Mouse (Mus musculus) spleen, postnatal 36 days (tissue): ENCODE measurements around the gene Smcr8.

Experiments used
- DNase-seq, 2 experiments: peaks; one replicate each; pipeline ENCODE4 v3.0.0; 2022; ENCODE audit warnings: low spot score in 2 of 2, mixed read lengths in 1 of 2

Smcr8 gene

DNA sequence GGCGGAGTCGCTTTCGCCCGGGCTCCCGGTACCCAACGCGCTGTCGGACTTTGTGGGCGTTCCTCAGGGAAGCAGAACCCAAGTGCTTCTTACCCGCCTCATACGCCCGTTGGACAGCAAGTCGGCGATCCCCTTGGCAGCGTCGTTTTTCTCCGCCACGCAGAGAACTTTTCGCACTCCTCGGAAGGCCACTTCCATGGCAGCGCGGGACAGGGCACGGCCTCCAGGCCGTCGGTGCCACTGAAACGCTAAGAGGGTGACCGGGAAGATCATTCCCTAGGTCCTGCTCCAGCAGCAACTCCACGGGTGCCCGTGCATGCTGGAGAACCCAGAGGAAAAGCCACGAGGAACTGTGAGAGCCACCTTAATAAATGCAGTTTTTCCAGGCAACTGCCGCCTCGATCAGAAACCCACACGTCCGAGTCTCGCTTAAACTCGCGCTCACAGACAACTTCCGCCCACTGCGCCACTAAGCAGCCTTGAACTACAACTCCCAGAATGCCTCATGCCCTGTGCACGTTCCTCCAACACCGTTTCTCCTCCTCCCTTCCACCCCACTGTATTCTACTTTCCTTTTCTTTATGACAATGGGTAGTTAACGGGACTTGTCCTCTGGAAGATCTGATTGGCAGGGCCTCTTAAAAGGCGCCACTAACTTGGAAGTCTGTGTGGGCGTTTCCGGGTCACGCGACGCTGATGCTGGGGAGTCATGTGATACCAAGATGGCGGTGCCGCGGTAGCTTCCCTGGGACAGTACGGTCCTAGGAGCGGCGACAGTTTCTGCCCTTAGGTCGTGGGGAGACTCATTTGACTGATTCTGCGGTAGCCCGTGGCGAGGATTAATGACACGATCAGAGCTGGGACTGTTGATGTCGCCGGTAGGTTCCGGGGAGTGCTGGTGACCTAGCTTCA lies at the start of gene Smcr8, which contains the start of gene Top3a:
Gene Smcr8, plus strand, starts transcription at position 696 of the 912 bp plus-strand sequence.
Gene Top3a, minus strand, starts transcription at position 537 of the 912 bp plus-strand sequence.
- peak; percentile 86 to 87 for DNase-seq

DNA sequence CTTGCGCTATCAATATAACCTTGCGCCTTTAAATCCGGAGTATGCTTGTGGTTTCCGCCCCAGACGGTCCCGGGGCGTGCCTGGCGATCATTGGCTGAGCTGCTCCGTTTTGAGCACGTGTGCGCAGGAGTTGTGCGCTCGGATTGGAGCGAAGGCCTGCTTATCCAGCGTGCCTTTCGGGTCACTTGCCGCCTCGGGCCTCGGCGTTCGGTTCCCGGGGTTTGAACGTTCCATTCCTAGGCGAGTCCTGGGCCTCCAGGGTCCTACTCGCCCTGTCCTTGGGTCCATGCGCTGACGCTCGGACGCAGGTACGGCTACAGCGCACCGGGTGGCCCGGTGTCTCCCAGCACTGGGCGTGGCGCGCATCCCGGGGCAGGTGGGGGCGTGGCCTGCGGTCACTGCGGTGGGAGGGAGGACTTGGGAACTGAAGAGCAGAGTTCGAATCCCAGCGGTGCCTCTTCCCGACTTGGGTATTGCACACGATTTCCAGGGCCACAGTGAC lies 49.0 kb upstream of the Smcr8 start, which contains the start of gene Mief2:
Gene Mief2, plus strand, starts transcription at position 139 of the 502 bp plus-strand sequence.
- DNase-seq, result peak; percentile 94 to 95

DNA sequence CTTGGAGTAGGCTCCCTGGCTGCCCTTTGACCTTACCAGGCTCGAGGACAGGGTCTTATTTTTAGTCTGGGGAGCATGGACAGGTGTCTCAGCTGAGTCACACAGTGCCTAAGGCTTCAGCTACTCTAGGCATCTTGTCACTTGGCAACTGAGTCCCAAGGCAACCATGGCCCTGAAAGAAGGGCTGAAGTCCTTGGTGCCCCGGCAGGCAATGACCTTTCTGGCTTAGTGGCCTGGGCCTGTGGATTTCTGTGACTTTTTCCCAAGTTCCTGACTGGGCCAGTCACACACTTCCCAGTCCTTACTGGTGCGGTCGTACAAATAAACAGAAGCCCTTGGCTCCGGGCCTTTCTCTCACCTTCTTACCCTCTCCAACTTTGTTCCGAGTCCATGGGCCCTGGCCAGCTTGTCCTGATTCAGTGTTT lies 48.1 kb upstream of the Smcr8 start:
- DNase-seq, result no peak

DNA sequence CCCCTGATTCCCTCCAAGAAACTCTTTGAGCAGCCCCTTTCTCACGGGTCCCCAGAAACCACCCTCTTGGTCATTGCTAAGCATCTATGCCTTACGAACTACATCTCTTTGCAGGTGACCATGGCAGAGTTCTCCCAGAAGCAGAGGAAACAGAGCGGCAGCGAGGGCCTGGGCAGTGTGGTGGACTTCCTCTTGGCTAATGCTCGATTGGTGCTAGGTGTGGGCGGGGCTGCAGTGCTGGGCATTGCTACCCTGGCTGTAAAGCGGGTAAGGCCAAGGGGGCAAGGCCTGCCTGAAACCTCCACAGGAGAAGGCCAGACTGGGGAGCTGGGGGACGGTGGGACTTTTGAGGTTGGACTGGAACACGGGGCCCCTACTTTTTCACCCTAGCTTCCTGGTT lies 47.2 kb upstream of the Smcr8 start:
- DNase-seq, result no peak

DNA sequence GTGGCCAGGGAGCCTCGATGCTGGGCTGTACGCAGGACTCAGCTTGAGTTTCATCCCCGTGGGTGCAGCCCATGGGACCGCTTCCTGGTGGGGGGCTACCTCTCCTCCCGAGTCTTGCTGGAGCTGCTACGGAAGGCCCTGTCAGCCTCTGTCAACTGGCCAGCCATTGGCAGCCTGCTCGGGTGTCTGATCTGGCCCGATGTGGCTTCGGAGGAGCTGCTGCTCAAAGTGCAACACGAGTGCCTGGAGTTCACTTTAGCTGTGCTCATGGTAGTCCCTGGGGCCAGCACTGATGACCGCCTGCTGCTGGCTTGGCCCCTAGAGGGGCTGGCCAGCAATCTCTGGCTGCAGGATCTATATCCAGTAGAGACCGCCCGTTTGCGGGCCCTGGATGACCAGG lies 46.1 kb upstream of the Smcr8 start:
- DNase-seq, result no peak

DNA sequence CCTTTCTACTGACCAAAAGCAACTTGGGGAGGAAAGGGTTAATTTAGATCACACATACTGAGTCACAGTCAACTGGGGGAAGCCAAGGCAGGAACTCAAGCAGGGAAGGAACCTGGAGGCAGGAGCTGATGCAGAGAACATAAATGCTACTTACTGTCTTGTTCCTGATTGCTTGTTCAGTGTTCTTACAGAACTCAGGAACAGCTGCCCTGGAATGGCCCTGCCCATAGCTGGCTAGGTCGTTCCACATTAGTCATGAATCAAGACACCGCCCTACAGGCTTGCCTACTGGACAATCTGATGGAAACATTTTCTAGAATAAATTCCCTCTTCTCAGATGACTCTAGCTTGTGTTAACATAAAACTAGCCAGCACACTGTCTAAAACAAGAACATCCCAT lies 43.1 kb upstream of the Smcr8 start:
- DNase-seq, result no peak

- DNase-seq, result no peak
These were observed 42.1 kb upstream of the Smcr8 start for GRCm38 (mm10) chr11:60735191-60735590.

DNA sequence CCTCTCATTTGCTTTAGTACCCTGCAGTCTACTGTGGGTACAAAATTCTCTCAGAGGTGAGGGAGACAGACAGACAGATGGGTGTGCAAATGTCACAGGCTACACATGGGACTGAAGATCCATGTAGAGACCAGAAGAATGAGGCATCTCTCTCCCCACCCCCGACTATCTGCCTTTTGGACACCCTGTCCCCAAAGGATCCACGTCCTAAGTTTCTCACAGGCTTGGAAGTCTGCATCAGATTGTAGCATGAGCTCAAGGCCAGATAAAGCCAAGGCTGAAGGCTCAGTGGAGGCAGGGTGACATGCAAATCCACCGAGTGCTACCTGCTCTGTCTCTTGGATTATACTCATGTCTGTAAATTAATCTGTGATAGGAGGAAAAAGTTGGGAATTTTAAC lies 40.8 kb upstream of the Smcr8 start:
- DNase-seq, result no peak

DNA sequence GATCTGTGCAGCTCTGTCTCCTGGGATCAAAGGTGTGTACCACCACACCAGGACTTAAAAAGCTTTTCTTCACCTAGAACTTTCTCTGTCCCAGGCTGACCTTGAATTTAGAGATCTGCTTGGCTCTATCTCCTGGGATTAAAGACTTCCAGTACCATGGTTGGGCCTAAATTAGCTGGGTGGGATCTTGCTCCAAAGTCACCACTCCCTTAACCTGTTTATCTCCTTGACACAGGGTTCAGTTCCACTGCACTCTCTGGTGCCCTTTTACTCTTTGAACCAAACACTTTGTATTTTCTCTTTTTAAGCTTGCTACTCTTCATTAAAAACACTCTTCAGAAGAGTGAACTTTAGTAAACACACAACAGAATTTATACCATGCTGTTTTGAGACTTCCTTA lies 39.9 kb upstream of the Smcr8 start:
- DNase-seq, result no peak

GRCm38 (mm10) chr11:60740321-60740720 lies 37.0 kb upstream of the Smcr8 start:
- DNase-seq, result no peak

DNA sequence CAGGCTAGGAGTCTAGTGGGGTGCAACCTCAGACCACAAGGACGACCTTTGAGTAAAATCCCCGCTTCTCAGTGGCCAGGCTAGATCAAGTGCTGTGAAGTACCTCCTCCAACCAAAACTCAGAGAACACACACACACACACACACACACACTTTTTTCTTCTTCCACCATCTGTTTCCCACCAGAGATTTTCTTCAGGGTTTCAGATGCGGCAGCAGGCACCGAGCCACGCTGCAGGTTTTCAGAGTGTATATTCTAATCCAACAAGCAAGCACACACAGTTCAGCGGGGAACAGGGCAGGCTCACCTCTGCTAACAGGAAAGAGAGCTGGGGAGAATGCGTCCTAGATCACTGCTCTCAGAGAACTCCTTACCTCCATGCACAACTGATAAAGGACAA lies 21.8 kb upstream of the Smcr8 start:
- DNase-seq, result no peak

DNA sequence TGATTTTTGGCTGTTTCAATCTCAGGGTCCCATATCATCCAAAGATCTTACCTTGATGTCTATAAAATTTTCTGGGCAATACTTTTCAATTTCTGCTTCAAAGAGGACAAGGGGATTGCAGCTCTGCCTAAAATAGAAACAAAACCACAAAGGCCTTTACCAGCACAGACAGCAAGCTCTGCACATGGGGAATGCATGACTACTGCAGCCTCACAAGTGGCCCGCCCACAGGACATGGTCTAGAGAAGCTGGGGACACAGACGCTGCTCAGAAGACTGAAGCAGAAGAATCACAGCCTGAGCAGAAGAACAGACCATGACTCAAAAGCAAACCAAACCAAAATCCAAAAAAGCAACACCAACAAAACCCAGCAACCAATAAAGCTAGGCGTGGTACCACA lies 15.6 kb upstream of the Smcr8 start:
- DNase-seq, result no peak

DNA sequence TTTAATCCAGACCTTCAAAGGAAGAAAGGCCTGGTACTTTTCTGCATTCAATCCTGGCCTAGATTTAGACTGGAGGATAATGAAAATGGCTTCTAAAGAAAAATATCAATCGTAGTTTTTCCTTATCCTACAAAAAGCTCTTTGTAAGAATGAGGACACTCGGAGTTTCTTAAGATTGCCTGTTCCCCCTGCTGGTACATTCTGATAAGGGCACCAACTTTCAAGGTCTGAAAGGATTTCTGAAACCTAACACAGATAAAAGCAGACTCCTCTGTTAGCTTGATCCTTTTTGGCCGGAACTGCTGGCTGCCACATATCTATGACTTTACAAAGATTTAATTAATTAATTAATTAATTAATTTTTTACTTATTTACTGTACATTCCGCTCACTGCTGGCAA lies 10.4 kb upstream of the Smcr8 start:
- no peak for DNase-seq

DNA sequence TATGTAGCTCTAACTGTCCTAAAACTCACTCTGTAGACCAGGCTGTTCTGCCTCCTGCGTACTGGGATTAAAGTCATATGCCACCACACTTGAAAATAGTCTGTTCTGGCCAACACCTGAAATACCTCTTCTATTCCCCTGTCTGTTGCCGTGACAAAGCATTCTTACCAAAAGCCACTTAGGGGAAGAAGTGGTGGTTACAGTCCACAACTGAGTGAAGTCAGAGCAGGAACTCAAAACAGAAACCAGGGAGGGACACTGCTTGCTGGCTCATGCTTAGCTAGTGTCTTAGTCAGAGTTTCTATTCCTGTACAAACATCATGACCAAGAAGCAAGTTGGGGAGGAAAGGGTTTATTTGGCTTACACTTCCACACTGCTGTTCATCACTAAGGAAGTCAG lies 8.0 kb upstream of the Smcr8 start:
- peak in 1 of 2 experiments; percentile 24 for DNase-seq

- DNase-seq, result no peak
These were observed 6.5 kb upstream of the Smcr8 start for GRCm38 (mm10) chr11:60770776-60771175.

GRCm38 (mm10) chr11:60772161-60772560 lies 5.2 kb upstream of the Smcr8 start:
- DNase-seq, result no peak

GRCm38 (mm10) chr11:60774158-60774689 lies 3.1 kb upstream of the Smcr8 start:
- no peak for DNase-seq

- DNase-seq, result no peak
These were observed 2.5 kb upstream of the Smcr8 start for GRCm38 (mm10) chr11:60774841-60775240.

- DNase-seq, result no peak
These were observed 1.7 kb upstream of the Smcr8 start for GRCm38 (mm10) chr11:60775578-60775977.

GRCm38 (mm10) chr11:60776107-60776828 lies 1.1 kb upstream of the Smcr8 start:
- DNase-seq, result no peak

DNA sequence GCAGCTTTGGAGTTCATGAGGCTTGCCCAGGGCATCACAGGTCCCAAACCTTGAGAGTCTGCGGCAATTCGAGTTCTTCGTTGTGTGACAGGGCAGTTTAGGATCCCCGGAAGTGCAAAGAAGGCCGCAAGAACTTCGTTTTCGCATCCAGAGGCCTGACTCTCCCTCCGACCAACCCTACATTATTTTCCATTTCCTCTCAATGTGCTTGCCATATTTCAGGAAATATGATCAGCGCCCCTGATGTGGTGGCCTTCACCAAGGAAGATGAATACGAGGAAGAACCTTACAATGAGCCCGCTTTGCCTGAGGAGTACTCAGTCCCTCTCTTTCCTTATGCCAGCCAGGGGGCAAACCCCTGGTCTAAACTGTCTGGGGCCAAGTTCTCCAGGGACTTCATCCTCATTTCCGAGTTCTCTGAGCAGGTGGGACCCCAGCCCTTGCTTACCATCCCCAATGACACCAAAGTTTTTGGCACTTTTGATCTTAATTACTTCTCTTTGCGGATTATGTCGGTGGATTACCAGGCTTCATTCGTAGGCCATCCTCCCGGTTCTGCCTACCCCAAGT lies 562 bp downstream of the Smcr8 start:
- no peak for DNase-seq

- no peak for DNase-seq
These were observed 2.4 kb downstream of the Smcr8 start for GRCm38 (mm10) chr11:60779673-60780189.
